In the genomic region with DNA sequence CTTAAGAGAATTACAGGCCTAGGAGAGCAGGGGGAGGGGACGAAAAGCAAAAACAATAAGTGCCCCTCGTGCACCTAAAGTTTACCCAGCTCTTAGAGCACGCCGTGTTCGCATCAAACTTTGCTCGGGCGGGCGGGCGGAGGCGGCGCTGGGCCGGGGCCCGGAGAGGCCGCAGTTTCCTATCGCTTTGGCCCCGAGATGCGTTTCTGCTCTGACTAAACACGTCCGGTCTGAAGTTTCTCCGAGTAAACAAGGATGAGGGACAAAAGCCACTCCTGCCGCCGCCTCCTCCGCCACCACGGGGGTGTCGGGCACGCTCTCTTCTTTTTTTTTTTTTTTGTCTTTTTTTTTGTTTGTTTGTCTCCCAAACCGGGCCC, we compare ENCODE assay signal across 9 mouse cellular contexts. TPM values are rescaled to one million over a fixed set of nuclear protein-coding genes. Genes with fewer than 3 reads are reported as not detected.
DNase-seq lines count a peak whose midpoint lies in the region; ATAC-seq and TF ChIP-seq lines count a peak whose summit lies in the region.
"Had no signal": no experiment of that assay in that cellular context is flagged by ENCODE, and none has a peak within 500 bp of the region (broad histone marks: within the 10 kb centered on the region; RNA-seq: fewer than 3 reads in every experiment).

No protein-coding gene starts in this region.

- peak overlapping the region; percentile 82 for H3K4me3 ChIP-seq in C2C12 (ENCODE audit: insufficient read depth, poor library complexity, severe bottlenecking)
- peak overlapping the region; percentile 74 to 100 for H3K4me3 ChIP-seq in ES-E14 (ENCODE audit: insufficient read depth in 1 of 2, low read depth in 1 of 2, low read length in 2 of 2, poor library complexity in 1 of 2, severe bottlenecking in 1 of 2)
- peak overlapping the region; percentile 85 for H3K4me3 ChIP-seq in intestine, embryonic 15.5 days (replicated peaks)
- H3K4me3 ChIP-seq in lung, embryonic 16.5 days (ENCODE audit: low read length): peak overlapping the region; percentile 84

- no peaks in the 10 kb centered on the region for H3K9me3 ChIP-seq in ES-E14 (ENCODE audit: control insufficient read depth, insufficient read depth, low read depth, low read length)
- H3K9me3 ChIP-seq in intestine, embryonic 15.5 days: no peaks in the 10 kb centered on the region
- H3K9me3 ChIP-seq in lung, embryonic 16.5 days (ENCODE audit: control insufficient read depth, low read length): no peaks in the 10 kb centered on the region

- under 1% methylated on average over 27 of the region's 27 CpGs for WGBS in intestine, embryonic 15.5 days
- WGBS in lung, embryonic 16.5 days: under 1% methylated on average over 25 of the region's 27 CpGs

- no peak for DNase-seq in ES-E14 (ENCODE audit: low read depth, low spot score)
- DNase-seq in ovary, postnatal 14 days (ENCODE audit: low spot score): peak; percentile 33
- DNase-seq in urinary bladder, postnatal 36 days (ENCODE audit: low spot score in 2 of 2): no peak
- DNase-seq in cerebellum, adult 11 months: no peak

- in situ Hi-C loops in ES-E14 (cut with MboI; ENCODE audit: low sequenced_read_pairs in 2 of 2, unreplicated experiment in 2 of 2): no loop called here

- peaks cover 23% of the 10 kb centered on the region for H3K79me3 ChIP-seq in C2C12 (ENCODE audit: low read depth)

- H3ac ChIP-seq in C2C12 (ENCODE audit: control insufficient read depth, insufficient read length, low read depth): peak overlapping the region; percentile 95

- H3K27ac ChIP-seq in ES-E14 (ENCODE audit: insufficient read depth, low read depth, low read length, poor library complexity, severe bottlenecking): peak overlapping the region; percentile 87
- peak overlapping the region; percentile 99 for H3K27ac ChIP-seq in intestine, embryonic 15.5 days
- peak overlapping the region; percentile 99 for H3K27ac ChIP-seq in lung, embryonic 16.5 days (ENCODE audit: low read length)

- H3K79me2 ChIP-seq in C2C12 (ENCODE audit: control insufficient read depth, insufficient read depth): peaks cover 39% of the 10 kb centered on the region

- peaks cover 0 to 2% of the 10 kb centered on the region in 2 experiments; a peak in 2 of 4 replicates for H3K4me1 ChIP-seq in ES-E14 (ENCODE audit: control insufficient read depth in 2 of 2, insufficient read depth in 2 of 2, low read length in 2 of 2, poor library complexity in 1 of 2)
- peaks cover 7% of the 10 kb centered on the region; the same call in 1 of the 2 replicates for H3K4me1 ChIP-seq in intestine, embryonic 15.5 days (replicated peaks)
- H3K4me1 ChIP-seq in lung, embryonic 16.5 days (replicated peaks; ENCODE audit: control insufficient read depth, insufficient read depth, low read length): peaks cover 11% of the 10 kb centered on the region; the same call in 1 of the 2 replicates

- H3K27me3 ChIP-seq in C2C12 (ENCODE audit: control insufficient read depth, insufficient read depth, insufficient read length): no peaks in the 10 kb centered on the region
- no peaks in the 10 kb centered on the region for H3K27me3 ChIP-seq in intestine, embryonic 15.5 days (replicated peaks)
- H3K27me3 ChIP-seq in lung, embryonic 16.5 days (ENCODE audit: control insufficient read depth, insufficient read depth, low read depth, low read length): no peaks in the 10 kb centered on the region

- no peak for TF ChIP-seq CTCF in C2C12 (IDR thresholded peaks at IDR 0.05; ENCODE audit: control insufficient read depth, insufficient read depth, insufficient read length)

- ATAC-seq in erythroid progenitor cell, adult 5-6 weeks (replicated peaks; ENCODE audit: low FRiP score, poor library complexity, severe bottlenecking): peak; percentile 39
- ATAC-seq in intestine, embryonic 15.5 days: no peak
- ATAC-seq in lung, embryonic 16.5 days (ENCODE audit: low read depth): no peak

- H3K9ac ChIP-seq in ES-E14 (ENCODE audit: insufficient read depth, low read depth, low read length, poor library complexity, severe bottlenecking): peak overlapping the region; percentile 95
- H3K9ac ChIP-seq in intestine, embryonic 15.5 days: peak overlapping the region; percentile 96
- peak overlapping the region; percentile 99 for H3K9ac ChIP-seq in lung, embryonic 16.5 days (ENCODE audit: low read length)

- peak overlapping the region; percentile 72 for H3K4me2 ChIP-seq in intestine, embryonic 15.5 days (replicated peaks)
- peak overlapping the region; percentile 78 for H3K4me2 ChIP-seq in lung, embryonic 16.5 days (ENCODE audit: low read depth, low read length)

- peaks cover 27% of the 10 kb centered on the region for H3K36me3 ChIP-seq in C2C12 (ENCODE audit: control insufficient read depth, insufficient read depth)
- peaks cover 19% of the 10 kb centered on the region for H3K36me3 ChIP-seq in ES-E14 (ENCODE audit: control insufficient read depth, insufficient read depth, low read length, poor library complexity, severe bottlenecking)
- H3K36me3 ChIP-seq in intestine, embryonic 15.5 days: peaks cover 10% of the 10 kb centered on the region; the same call in 1 of the 2 replicates
- peaks cover 15% of the 10 kb centered on the region for H3K36me3 ChIP-seq in lung, embryonic 16.5 days (ENCODE audit: control insufficient read depth, insufficient read depth, low read length)

TF ChIP-seq in C2C12, 6 proteins besides CTCF, POLR2A, EP300 and RAD21:
- TF ChIP-seq USF1 (IDR thresholded peaks at IDR 0.05; ENCODE audit: low read depth) (no peak), MYOD1 (IDR thresholded peaks at IDR 0.05; ENCODE audit: control insufficient read depth, insufficient read length, low read depth) (no peak), MAX (IDR thresholded peaks at IDR 0.05) (no peak), MYOG (IDR thresholded peaks at IDR 0.05; ENCODE audit: control insufficient read depth, extremely low read depth, insufficient read length) (no peak), CEBPB (IDR thresholded peaks at IDR 0.05; ENCODE audit: low read depth) (no peak), FOSL1 (IDR thresholded peaks at IDR 0.05; ENCODE audit: insufficient read depth, low read length, poor library complexity, severe bottlenecking) (no peak)
TF ChIP-seq in C2C12: peak in this region for 0.

TF ChIP-seq in ES-E14, 5 proteins besides CTCF, POLR2A, EP300 and RAD21:
- TF ChIP-seq ZC3H11A (IDR thresholded peaks at IDR 0.05; ENCODE audit: borderline replicate concordance, low read depth, low read length) (no peak), CHD2 (IDR thresholded peaks at IDR 0.05; ENCODE audit: low read depth, low read length) (no peak), MAFK (IDR thresholded peaks at IDR 0.05; ENCODE audit: insufficient read depth, low read depth, low read length) (no peak), ZNF384 (IDR thresholded peaks at IDR 0.05; ENCODE audit: low read depth, low read length) (no peak), HCFC1 (IDR thresholded peaks at IDR 0.05; ENCODE audit: borderline replicate concordance, insufficient read depth, low read length) (no peak)

RNA-seq across cellular contexts. Expression of a gene that starts 56.2 kb away (rescaled TPM):
- polyA plus RNA-seq in C2C12 (2012; fragmentation: generic; extraction: Trizol): not detected
- 0.48 TPM in 1 of 2 replicates, not detected in the other for total RNA-seq in ES-E14 (2012; rRNA removed)
- not detected in 2 replicates for total RNA-seq in erythroid progenitor cell, adult 5-6 weeks (2015; ENCODE audit: low replicate concordance)
- total RNA-seq in erythroid progenitor cell, adult 5-6 weeks (2017; ENCODE audit: low replicate concordance): not detected in 2 replicates
- polyA plus RNA-seq in intestine, embryonic 15.5 days (2015; fragmentation: Nextera tagmentation; extraction: Ambion mirVana): 0.57 and 2.3 TPM in 2 replicates
- 0.94 and 1.3 TPM in 2 replicates for polyA plus RNA-seq in lung, embryonic 16.5 days (2015; fragmentation: Nextera tagmentation; extraction: Ambion mirVana)
- polyA plus RNA-seq: large intestine, adult 2 months had no signal
